Mouse (Mus musculus) adrenal gland, adult 2 months (tissue): ENCODE measurements around the gene Wdr74. TPM values are rescaled to one million over a fixed set of nuclear protein-coding genes. Genes with fewer than 3 reads are reported as not detected.

Experiments used
- DNase-seq: peaks from one replicate; pipeline ENCODE4 v3.0.0; 2021
- polyA plus RNA-seq: library from polyadenylated mRNA; depleted of rRNA; stranded (reverse); fragments of >200 nt; gene quantifications from 2 replicates; pipeline ENCODE4 v1.2.3, GENCODE M21; 2012
- total RNA-seq, 2 experiments: library from RNA; stranded (reverse); gene quantifications; 2 replicates each; pipeline ENCODE4 v1.2.3; 2021

The Wdr74 gene
- total and polyA plus RNA-seq, 3 experiments = 24.0 to 77.1 (median 54.3) TPM

DNA sequence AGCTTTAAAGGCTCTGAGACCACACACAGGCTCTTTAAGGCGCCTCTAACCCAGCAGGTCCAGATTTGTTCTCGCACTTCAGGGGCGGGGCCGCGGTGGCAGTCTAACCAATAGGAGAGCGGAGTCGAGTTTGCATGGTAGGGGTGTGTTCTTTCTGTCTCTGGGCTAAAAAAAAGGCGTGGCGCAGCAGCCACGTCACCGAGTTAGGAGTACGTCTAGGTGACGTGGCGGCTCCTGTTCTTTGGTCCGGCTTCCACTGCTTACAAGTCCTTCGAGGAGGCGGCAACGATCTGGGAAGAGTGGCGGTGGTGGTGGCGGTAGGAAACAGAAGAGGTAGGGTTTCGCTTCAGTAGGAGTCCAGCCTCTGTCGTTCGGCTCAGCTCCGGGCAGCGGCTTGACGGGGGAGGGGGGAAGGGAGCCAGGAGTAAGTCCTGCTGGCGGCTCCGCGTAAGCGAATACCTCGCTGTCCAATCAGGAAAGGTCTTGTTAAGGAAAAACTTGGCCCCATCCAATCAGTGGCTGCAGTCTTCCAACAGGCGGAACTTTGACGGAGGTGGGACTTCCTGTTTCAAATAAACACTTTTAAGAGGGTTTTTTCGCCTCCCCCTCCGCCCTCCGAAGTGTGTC is 5.7 kb downstream of the Wdr74 start, which contains the start of gene Stx5a:
Gene Stx5a, plus strand, starts transcription at position 171 of the 627 bp plus-strand sequence.
- DNase-seq = peak; percentile 96

DNA sequence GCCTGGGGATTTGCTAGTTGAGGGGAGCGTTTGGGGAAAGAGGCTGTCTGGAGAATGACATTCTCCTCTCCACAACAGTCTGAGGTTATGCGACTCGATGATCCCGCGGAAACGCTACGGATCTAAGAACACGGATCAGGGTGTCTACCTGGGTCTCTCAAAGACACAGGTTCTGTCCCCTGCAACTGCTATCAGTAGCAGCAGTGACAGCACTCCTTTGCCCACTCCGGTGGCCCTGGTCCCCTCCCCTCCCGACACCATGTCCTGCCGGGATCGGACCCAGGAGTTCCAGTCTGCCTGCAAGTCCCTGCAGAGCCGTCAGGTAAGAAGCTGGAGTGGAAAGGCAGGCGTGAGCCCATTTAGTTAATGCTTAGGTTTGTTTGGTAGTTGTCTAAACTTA is 6.5 kb downstream of the Wdr74 start:
- DNase-seq = no peak

DNA sequence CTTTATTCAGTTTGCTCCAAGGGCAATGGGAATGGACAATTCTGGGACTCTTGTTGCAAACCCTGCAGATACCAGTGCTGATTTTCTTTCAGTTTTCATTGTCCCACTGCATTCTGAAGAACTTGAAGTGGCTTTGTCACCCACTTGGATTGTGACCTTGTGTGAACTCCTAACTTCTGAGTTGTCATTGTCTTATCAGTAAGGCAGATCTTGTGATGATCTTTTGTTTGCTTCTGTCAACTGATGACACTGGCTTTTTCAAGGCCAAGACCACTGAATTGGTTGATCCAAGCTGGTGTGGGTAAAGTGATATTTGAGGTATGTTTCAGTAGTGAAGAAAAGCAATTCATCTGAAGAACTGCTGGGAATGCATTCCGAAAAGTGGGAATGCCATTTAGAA is 9.8 kb downstream of the Wdr74 start:
- DNase-seq = no peak

DNA sequence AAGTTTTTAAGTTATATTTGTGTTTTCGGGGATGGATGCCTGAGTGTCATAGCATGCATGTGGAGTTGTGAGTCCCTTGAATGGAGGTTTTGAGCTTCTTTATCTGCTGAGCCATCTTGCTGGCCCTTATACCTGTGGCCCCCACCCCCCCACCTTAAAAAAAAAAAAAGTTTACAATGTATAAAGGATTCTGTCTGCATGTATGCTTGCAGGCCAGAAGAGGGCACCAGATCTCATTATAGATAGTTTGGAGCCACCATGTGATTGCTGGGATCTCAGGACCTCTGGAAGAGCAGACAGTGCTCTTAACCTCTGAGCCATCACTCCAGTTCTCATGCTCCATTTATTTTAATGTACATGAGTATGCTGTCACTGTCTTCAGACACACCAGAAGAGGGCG is 11.7 kb downstream of the Wdr74 start:
- no peak for DNase-seq

DNA sequence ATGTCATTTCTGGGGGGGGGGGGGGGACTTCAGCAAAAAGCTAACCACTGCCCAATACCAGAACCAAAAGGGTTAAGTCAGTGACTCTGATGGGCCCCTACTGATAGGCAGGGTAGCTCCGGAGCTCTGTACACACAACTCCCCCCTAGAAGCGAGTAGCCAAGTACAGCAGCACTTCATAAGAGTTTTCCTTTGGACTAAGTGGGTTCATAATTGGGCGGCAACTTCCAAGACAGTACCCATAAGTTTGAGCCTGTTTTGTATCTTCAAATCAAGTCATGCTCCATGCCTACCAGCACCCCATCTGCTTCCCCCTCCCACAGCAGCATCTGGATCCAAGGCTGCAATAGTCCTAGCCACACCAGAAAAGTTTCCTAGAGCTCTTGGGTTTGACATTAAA is 20.0 kb downstream of the Wdr74 start:
- no peak for DNase-seq

DNA sequence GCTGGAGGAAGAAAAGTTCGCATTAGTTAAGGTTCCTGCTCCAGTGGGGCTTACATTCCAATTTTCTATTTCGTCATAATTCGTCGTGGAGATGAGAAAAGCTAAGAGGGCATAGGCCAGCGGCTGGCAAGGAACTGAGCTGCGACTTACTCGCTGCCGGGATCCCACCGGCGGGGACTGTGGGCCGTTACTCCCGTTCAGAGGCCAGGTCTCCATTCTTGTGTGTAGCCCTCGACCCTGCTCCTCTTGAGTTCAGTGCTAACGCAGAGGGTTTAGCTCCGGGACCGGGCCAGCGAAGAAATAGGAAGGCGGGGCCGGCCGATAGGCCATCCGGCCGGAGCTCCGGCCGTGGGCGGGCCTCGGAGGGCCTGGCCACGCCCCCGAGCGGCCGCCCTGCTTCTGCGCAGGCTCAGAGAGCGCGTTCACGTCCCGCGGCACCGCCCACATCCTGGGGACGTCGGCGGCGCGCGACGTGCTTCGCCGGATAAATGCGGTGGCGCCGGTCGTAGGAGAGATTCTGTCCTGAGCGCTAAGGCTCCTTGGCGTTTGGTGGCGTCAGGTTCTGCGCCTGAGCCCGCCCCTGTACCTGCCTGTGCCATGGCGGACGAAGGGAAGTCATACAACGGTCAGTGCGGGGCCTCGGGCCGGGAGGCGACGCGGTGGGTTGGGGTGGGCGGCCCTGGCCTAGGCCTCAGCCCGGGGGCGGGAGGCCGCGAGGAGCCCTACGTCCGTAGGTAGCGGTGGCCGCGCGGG is 21.2 kb downstream of the Wdr74 start, which contains the start of gene Nxf1:
Gene Nxf1, plus strand, starts transcription at position 439 of the 753 bp plus-strand sequence.
- DNase-seq = peak; percentile 95

DNA sequence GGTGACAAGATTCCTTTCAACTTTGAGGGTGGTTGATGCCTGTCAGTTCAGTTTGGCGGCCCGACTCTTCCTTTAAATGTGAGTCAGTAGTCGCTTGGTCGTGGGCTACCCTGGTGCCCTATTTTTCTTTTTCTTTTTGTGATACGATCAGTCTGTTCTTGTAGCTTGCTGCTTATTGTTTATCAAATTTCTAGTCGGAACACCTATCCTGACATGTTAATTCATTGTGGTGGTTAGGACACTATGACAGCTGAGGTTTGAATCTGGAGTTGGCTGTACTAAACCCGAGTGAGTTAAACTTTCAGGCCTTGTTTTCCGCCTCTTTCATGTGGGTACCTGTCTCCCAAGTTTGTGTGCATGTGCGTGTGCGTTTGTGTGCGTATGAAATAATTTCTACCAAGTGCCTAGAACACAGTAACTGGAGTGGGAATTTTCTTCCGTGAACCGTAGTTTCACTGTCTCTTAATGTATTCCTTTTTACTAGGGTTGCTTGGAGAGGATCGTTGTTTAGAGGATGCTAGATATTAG is 21.9 kb downstream of the Wdr74 start:
- no peak for DNase-seq

DNA sequence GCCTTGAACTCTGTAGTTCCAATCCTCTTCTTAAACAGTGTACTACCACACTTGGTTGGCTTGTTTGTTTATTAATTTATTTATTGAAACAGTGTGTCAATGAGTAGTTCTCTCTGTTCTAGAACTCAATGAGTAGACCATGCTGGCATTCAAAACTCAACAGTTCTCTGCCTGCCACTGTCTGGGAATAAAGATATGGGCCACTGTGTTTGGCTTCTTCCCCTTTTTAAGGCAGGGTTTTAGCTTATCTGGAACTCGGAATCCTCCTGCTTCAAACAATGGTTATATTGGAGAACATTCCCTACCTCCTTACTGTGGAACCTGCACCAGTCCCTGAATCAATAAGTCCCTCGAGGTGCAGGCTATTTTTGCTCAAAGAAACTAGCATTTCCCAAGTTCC is 23.3 kb downstream of the Wdr74 start:
- DNase-seq = no peak

DNA sequence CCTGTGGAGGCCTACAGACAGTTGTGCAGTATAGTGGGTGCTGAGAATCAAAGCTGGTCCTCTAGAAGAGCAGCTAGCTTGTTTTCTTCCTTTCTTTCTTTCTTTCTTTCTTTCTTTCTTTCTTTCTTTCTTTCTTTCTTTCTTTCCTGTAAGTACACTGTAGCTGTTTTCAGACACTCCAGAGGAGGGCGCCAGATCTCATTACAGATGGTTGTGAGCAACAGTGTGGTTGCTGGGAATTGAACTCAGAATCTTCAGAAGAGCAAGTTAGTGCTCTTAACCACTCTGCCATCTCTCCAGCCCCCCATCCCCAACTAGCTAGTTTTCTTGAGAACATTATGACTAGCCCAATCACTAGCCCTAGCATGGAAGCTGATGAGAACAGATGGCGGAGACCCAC is 25.1 kb downstream of the Wdr74 start:
- no peak for DNase-seq

DNA sequence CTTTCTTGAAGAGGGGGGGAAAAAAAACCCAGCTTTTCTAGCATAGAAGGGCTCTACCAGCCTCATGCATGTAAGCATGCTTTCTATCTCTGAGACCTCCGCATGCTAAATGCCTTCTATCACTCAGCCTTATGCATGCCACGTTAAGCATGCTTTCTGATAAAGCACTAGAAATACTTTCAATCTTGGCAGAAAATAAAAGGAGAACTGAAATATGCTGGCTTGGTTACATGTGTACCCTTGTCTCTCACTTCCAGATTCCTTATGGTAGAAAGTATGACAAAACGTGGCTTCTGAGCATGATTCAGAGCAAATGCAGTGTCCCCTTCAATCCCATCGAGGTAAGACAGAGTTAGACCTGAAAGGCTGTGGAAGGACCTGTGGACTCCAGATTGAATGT is 27.6 kb downstream of the Wdr74 start:
- DNase-seq = no peak

DNA sequence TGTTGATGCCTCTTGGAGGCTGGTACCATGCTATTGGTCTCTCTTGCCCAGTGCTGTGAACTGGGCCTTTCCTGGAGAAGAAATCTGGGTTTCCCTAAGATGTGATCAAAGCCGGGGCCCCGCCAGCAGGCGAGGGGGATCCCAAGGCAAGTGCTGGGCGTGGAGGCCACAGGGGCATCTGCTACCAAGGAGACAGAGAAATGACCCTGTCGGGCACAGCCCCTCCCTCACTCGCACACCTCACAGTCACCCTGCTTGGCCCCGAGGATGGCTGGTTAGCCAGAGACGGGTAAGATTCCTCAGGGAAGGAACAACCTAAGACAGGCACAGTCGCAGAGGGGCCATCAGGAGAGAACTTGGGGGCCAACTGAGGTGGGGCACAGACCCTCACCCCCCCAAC is 29.9 kb downstream of the Wdr74 start:
- no peak for DNase-seq

DNA sequence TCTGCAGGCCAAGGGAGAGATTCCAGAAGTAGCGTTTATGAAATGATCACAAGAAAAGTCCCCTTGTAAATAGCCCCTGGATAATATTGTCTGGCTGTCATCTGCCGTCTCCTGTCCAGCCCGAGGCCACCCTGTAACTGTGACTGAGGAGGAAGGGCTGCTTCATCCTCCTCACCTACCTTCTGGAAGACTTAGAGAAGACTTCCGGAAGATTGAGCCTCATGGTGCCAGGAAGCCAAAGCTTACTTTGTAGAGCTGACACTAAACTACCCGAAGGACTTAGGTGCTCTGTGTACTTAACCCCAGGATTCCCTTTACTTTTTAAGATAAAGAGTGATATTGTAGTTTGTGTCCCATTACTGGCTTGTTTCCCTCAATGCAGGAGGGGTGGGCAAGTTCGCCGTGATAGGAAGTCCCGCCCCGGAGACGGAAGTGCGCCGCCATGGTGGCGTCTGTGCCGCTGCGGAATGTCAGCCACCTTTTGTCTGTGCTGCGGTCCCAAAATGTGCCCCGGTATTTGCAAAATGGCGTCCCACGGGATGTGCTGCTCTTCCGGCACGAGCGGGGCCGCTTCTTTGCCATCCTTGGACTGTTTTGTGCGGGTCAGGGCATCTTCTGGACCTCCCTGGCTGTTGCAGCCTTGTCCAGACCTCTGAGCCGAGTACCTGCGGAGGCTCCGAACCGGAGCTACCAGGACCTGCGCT is 35.1 kb downstream of the Wdr74 start, which contains the start of gene Tmem223:
Gene Tmem223, plus strand, starts transcription at position 430 of the 704 bp plus-strand sequence.
- peak; percentile 88 for DNase-seq

DNA sequence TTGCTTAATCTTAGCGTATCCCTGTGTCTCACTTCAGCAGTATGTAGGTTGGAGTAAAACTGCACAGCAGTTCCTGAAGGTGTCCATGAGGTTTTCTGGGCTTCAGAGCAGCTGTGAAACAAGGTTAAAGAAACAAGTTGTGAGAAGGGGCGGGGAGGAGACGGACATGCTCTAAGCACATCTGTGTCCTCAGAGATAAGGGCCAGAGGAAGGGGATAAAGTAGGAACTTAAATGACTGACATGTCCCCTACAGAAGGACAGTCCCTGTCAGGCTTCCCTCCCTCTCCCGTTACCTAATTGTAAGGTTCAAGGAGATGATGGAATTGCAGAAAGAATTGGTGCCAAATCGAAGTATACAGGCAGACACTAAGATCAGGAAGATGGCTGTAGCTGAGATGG is 37.4 kb downstream of the Wdr74 start:
- no peak for DNase-seq

DNA sequence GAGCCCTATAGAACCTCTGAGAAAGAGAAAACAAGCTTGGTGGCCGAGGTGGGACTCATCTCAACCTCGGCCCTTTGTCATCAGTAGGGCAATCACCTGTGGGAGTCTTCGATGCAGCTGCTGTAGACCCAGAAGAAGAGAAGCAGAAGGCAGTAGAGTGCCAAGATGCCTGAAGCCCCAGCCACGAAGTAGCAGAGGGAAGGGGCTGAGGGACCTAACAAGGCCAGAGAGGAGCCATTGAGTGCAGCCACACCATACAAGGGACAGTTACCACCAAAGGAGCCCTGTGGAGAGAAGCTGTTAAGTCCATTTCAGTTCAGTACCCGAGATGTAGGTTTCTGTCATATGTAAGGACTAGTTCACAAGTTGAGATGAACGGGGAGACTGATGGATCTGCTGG is 37.8 kb downstream of the Wdr74 start:
- no peak for DNase-seq

DNA sequence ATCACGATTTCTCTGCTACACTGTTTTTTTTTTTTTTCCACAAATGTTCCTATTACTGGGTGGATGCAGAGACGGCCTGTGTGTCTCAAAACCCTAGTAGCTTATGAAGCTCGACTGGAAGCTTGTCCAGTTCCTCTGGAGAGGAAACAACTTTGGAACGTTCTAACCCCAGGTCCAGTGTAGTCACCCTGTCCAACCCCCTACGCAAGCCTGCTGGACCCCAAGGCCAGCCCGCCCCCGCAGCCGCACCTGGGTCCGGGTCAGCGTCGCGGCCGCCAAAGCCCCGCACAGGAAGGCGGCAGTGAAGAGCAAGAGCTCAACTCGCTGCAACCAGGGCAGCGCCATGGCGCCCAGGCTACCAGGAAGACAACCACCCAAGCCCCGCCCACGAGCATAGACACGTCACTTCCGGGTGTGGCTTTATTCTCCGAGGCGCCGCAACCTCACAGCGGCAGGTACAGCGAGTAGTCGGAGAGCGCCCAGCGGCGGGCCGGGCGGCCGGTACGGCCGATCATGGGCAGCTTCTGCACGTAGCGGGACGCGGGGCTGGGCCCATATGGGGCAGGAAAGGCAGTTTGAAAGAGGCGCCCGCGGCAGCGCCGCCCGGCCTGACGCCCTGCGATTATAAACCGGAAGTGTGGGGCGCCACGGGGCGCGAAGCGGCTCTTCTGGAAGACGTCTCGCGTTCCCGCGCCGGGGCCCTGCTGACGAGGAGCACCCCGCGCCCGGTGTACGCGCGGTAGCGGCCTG is 38.6 kb downstream of the Wdr74 start, which contains the start of gene Tmem179b:
Gene Tmem179b, minus strand, starts transcription at position 382 of the 750 bp plus-strand sequence.
- peak; percentile 96 for DNase-seq

DNA sequence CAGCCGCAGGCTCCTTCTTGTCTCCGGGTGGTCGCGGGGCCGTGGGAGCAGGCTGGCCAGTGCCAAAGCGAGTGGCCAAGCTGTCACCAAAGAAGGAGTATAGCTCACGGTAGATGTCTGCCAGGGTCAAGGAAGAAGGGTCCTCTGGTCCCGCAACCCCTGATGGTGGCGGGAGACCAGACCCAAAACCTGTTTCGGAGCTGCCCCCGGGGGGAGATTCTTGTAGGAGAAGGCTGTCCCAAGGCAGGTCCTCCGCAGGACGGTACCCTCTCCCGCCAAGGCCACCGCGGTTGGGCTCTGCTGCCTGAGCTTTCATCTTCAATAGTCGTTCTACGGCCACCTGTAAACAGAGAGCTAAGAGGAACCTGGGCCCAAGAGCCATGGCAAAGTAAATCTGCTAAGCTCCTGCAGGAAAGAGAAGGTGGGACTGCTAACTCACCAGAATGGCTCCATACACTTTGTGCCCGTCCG is 39.4 kb downstream of the Wdr74 start:
- peak; percentile 61 for DNase-seq

DNA sequence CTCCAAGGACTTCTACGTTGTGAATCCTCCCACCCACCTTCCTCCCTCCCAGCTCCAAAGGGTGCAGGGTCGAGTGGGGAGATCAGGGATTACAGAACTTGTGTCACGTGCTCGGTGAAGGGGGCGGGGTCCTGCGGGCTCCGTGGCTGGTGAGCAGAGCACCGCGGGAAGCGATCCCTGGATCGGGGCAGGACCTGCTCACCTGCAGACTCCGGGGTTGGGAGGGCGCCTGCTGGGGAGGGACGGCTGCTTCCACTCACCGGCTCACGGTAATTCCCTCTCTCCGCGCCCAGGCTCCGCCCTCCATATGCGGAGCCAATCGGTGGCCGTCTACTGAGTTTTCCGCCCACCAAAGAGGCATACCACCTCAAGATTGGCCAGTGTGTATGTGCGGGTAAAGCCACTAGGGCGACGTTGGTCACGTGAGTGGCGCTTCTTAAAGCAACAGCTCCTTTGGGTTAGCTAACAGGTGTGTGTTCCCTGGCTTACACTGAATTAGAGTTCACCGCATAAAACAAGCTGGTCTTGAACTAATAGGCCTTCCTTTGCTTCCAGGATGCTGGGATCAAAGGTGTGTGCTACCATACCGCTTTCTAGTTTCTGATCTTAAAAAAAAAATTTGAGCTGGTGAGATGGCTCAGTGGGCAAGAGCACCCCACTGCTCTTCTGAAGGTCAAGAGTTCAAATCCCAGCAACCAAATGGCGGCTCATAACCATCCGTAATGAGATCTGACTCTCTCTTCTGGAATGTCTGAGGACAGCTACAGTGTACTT is 50.6 kb downstream of the Wdr74 start, which contains the start of gene Taf6l:
Gene Taf6l, minus strand, starts transcription at position 410 of the 774 bp plus-strand sequence.
- peak; percentile 94 for DNase-seq

DNA sequence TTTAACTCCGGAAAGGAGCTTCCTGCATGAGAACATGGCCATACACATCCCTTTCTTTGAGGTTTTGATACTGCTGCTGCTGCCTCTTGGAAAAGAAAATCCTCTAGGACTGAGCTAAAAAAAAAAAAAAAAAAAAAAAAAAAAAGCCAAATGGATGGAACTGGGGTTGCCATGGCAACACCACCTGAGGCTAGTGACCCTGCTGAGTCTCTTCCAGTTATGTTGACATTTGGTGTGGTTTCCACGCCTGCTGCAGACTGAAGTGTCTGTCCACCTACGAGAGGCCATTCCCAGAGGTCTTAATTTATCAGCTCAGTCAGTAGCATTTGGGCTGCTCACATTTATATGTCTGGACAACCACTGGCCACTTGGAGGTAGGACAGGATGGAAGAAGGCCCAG is 52.9 kb downstream of the Wdr74 start:
- no peak for DNase-seq

DNA sequence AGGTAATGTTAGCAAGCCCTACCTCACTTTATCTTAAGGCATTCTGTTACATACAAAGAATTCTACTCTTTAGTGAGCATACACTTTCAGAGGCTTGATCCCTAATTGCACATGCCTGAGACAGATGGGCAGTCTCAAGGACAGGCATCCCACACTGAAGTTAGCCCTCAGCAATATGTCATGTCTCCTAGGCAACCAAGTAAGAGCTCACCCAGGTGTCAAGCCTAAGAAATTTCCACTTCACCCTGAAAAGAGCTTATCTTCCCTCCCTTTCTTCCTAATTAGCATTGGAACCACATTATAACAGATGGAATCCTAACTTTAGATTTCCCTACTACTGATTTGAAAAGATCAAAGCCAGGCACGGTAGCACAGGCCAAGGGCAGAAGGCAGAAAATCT is 53.5 kb downstream of the Wdr74 start:
- DNase-seq = no peak

DNA sequence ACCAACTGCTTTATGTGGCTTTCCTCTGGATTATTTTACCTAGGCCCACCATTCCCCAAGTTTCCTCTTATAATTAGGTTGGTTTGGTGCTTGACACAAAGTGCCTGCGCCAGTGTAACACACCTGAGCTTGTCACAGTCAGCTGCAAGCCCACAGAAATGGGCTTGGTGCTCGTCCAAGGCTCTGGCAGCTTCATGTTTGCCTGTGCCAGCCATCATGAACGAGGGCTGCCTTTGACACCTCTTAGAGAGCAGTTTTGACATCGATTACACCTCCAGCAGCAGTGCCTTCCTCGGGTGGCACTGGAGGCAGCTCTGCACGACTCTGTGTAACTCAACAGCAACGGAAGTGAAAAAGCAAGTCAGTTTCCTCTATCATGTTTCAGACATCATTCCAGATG is 54.5 kb downstream of the Wdr74 start:
- DNase-seq = no peak
